Mouse (Mus musculus) midbrain, embryonic 16.5 days (tissue): ENCODE data around the gene Adam30. TPM values are rescaled to one million over a fixed set of nuclear protein-coding genes. Genes with fewer than 3 reads are reported as not detected.

Experiments
- ATAC-seq: fragments of 200-750 bp; cut with Nextera tagmentation; 2 replicates; pipeline ENCODE4 v1.8.0; 2017; ENCODE audit warnings: moderate TSS enrichment
- H3K27ac ChIP-seq: fragments of 300-500 bp; sonication (generic); 2 replicates; pipeline ENCODE4 v1.5.1; 2014; ENCODE audit warnings: mild to moderate bottlenecking, low read length, mixed read lengths
- H3K27me3 ChIP-seq: fragments of 300-500 bp; sonication (generic); 2 replicates; pipeline ENCODE4 v1.6.1; 2014; ENCODE audit warnings: low read depth, low read length, mixed read lengths; ENCODE audit not compliant: control insufficient read depth, insufficient read depth
- H3K36me3 ChIP-seq: fragments of 300-500 bp; sonication (generic); 2 replicates; pipeline ENCODE4 v1.6.1; 2014; ENCODE audit warnings: mild to moderate bottlenecking, low read length, moderate library complexity, mixed read lengths; ENCODE audit not compliant: control insufficient read depth, insufficient read depth
- H3K4me1 ChIP-seq: fragments of 300-500 bp; sonication (generic); 2 replicates; pipeline ENCODE4 v1.6.1; 2014; ENCODE audit warnings: mild to moderate bottlenecking, low read length, mixed read lengths; ENCODE audit not compliant: control insufficient read depth, insufficient read depth
- H3K4me2 ChIP-seq: fragments of 300-500 bp; sonication (generic); 2 replicates; pipeline ENCODE4 v1.6.1; 2014; ENCODE audit warnings: mild to moderate bottlenecking, low read length, mixed read lengths
- H3K4me3 ChIP-seq: fragments of 300-500 bp; sonication (generic); 2 replicates; pipeline ENCODE4 v1.5.1; 2014; ENCODE audit warnings: low read depth, mild to moderate bottlenecking, low read length, moderate library complexity, mixed read lengths
- H3K9ac ChIP-seq: fragments of 300-500 bp; sonication (generic); 2 replicates; pipeline ENCODE4 v1.6.1; 2014; ENCODE audit warnings: low read depth, low read length, mixed read lengths
- H3K9me3 ChIP-seq: fragments of 300-500 bp; sonication (generic); replicated peaks from 2 replicates; pipeline ENCODE4 v1.6.1; 2014; ENCODE audit warnings: mild to moderate bottlenecking, low read length, mixed read lengths; ENCODE audit not compliant: control insufficient read depth, poor library complexity, severe bottlenecking
- WGBS: fragments of 180-500 bp; shearing (Covaris S2); extraction: QIAGEN DNeasy Blood & Tissue Kit; methylation state at CpG from one replicate; pipeline ENCODE4 v1.1.7; 2014; 5-methylcytosine and 5-hydroxymethylcytosine counted together
- polyA plus RNA-seq: library from polyadenylated mRNA; unstranded; fragments of >200 nt; fragmentation: Nextera tagmentation; extraction: Ambion mirVana; gene quantifications from 2 replicates; pipeline ENCODE4 v1.2.1, GENCODE M21; 2015

The Adam30 gene
- polyA plus RNA-seq, 1 experiment from 2014 or later: not detected

GRCm38 (mm10) chr3:98206977-98207376 lies 46.5 kb downstream of the Adam30 start:
- H3K4me1 ChIP-seq: peaks cover 2% of the 10 kb centered on the region; the same call in 1 of the 2 replicates
- H3K27me3 ChIP-seq: no peaks in the 10 kb centered on the region
- H3K36me3 ChIP-seq: no peaks in the 10 kb centered on the region
- no peak overlapping the region for H3K4me3 ChIP-seq
- ATAC-seq: no peak
- WGBS: 72% methylated on average over 3 of the region's 3 CpGs
- no peak overlapping the region for H3K27ac ChIP-seq
- no peaks in the 10 kb centered on the region for H3K9me3 ChIP-seq
- H3K4me2 ChIP-seq: no peak overlapping the region
- no peak overlapping the region for H3K9ac ChIP-seq

GRCm38 (mm10) chr3:98209161-98209560 lies 48.7 kb downstream of the Adam30 start:
- no peak overlapping the region for H3K9ac ChIP-seq
- no peak for ATAC-seq
- H3K36me3 ChIP-seq: no peaks in the 10 kb centered on the region
- H3K27ac ChIP-seq: no peak overlapping the region
- H3K4me1 ChIP-seq: peaks cover 2% of the 10 kb centered on the region; the same call in 1 of the 2 replicates
- H3K27me3 ChIP-seq: no peaks in the 10 kb centered on the region
- H3K9me3 ChIP-seq: no peaks in the 10 kb centered on the region
- 79% methylated on average over 4 of the region's 4 CpGs for WGBS
- H3K4me2 ChIP-seq: no peak overlapping the region
- H3K4me3 ChIP-seq: no peak overlapping the region

GRCm38 (mm10) chr3:98210860-98211259 lies 50.4 kb downstream of the Adam30 start:
- Histone ChIP-seq H3K4me2 (no peak overlapping the region), H3K9me3 (no peaks in the 10 kb centered on the region), H3K4me1 (peaks cover 2% of the 10 kb centered on the region; the same call in 1 of the 2 replicates), H3K27ac (no peak overlapping the region), H3K36me3 (no peaks in the 10 kb centered on the region), H3K27me3 (no peaks in the 10 kb centered on the region), H3K9ac (no peak overlapping the region), H3K4me3 (no peak overlapping the region)
- ATAC-seq: no peak
- WGBS: 66% methylated on average over 10 of the region's 10 CpGs

GRCm38 (mm10) chr3:98211301-98212081 lies 51.1 kb downstream of the Adam30 start:
- ATAC-seq: peak; percentile 72; the same call in 1 of the 2 replicates
- Histone ChIP-seq H3K9me3 (no peaks in the 10 kb centered on the region), H3K9ac (no peak overlapping the region), H3K27me3 (no peaks in the 10 kb centered on the region), H3K27ac (no peak overlapping the region), H3K4me1 (peaks cover 2% of the 10 kb centered on the region; the same call in 1 of the 2 replicates), H3K4me3 (no peak overlapping the region), H3K36me3 (no peaks in the 10 kb centered on the region), H3K4me2 (no peak overlapping the region)
- 53% methylated on average over 7 of the region's 7 CpGs for WGBS

Other genes with a start within 250 kb of the Adam30 start
- 6.6 and 7.0 TPM in 2 replicates for gene Notch2, start 147.1 kb upstream of the Adam30 start, polyA plus RNA-seq
- gene Reg4, start 61.5 kb downstream of the Adam30 start, polyA plus RNA-seq: not detected in 2 replicates
- 16.8 and 18.4 TPM in 2 replicates for gene Hmgcs2, start 119.8 kb downstream of the Adam30 start, polyA plus RNA-seq
- gene Phgdh, start 179.4 kb downstream of the Adam30 start, polyA plus RNA-seq: 105 and 137 TPM in 2 replicates
- 17.7 and 18.2 TPM in 2 replicates for gene Zfp697, start 221.8 kb downstream of the Adam30 start, polyA plus RNA-seq